Mouse (Mus musculus) c-Kit-positive CD71-positive TER-119-negative erythroid progenitor cells, embryonic 14.5 days (primary cell): Measurements from ENCODE around the gene Mast4.

Source experiments
- DNase-seq: peaks from one replicate; pipeline ENCODE4 v3.0.0-alpha.2; 2013; ENCODE audit warnings: low read depth

The Mast4 gene

DNA sequence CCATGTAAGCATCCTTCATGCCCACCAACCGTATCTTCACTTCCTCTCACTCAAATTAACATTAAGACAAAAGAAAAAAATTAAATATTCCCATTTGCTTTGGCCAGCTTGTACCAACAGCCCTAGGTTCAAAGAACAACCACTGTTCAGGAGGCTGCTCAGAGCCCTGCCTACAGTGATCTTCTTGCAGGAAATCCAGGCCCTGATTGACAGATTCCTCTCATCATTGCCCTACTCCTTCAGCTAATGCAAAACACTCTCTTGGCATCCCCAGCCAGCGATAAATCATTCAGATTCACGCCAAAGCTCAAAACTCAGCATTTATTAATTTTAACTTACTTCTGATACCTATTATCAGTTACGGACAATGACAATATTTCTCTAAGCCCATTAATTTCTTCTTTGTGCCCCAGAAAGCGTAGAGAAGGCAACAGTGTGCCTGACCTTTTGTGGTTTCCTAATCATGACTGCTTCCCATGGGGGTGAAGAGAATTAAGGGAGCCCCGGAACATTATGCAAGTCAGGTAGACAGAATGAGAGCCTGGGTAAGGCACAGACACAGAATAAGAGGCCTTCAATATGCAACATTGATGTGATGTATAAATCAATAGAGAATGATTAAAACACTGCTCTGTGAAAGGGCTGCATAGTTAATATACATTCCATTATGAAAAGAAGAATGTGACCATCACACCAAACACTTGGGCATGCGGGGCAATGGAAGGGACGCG lies 135.9 kb downstream of the Mast4 start:
- no peak for DNase-seq

GRCm38 (mm10) chr13:103196307-103196706 lies 138.0 kb downstream of the Mast4 start:
- DNase-seq: no peak

DNA sequence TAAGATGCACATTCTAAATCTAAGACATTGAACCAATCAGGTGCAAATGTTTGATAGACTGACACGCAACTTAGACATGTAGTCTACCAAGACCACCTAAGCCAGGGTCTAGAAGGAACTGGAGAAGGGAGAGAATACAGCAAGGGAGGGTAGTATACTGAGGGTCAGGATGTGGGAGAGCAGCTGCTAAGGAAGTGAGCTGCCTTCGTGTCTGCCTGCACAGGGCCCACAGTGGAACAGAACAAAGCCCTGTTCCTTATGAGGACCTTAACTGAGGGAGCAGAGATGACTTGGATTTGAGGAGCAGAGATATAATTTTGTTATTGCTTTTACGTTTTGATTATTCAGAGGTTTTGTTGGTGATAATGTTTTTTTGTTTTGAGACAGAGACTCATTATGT lies 138.4 kb downstream of the Mast4 start:
- no peak for DNase-seq

GRCm38 (mm10) chr13:103183566-103183965 lies 150.7 kb downstream of the Mast4 start:
- DNase-seq: no peak

GRCm38 (mm10) chr13:103181836-103182235 lies 152.5 kb downstream of the Mast4 start:
- no peak for DNase-seq

DNA sequence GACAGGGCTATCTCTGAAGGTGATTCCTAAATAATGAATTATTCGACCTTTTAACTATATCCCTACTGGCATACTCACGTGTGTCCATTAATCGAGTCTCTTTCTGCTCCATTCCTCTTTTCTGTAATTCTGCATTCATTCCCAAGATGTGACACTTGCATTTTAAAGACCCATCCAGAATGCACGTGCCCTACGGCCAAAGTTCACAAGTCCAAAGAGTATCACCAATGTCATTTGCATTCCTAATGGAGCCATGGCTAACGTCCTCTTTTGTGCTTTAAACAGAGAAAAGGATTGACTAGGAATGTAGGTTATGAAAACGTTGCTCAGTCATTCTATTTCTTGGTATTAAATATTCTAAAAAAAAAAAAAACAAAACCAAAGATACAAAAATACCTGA lies 157.4 kb downstream of the Mast4 start:
- DNase-seq: no peak

DNA sequence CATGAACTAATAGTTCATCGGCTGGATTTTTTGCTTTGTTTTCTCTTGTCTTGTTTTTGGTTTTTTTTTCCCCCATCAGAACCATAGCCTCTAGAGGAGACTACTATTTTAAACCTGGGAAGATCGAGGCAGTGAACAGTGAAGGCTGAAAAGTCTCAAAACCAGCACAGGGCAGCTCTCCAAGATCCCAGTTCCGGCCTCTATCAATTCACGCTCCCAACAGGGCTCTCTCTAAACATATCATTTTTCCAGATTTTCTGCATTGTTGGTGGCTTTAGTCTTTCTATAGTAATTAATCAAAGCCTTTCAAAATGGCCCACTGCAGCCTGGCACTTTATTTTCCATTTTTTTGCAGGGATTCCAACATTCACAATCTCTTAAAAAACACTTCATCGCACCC lies 159.9 kb downstream of the Mast4 start:
- no peak for DNase-seq

DNA sequence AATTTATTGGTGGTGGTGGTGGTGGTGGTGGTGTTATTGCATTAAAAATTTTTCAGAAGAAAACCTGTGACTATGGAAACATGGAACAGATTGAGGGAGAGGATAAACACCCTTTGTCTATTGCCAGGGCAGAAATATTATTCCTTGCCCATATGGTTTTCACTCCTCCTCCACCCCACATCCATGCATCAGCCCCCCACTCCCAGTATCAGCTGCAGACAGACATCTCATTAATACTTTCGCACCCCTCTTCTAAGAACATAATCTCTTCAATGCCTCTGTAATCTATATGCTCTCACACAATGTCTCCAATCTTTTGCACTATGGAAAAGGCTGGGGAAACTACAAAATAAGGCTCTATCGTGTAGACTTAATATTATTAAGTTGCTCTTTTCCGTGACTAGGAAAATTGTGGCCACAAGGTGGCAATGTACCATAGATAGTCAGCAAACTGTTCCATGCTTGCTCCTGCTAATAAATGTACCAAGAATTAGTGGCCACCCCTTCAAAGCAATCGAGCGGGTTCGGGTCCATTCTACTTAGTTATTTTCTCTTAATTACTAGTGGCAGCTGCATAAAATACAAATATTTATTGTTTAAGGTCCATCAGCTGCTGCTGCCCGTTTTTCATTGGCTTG lies 160.6 kb downstream of the Mast4 start:
- DNase-seq: no peak

DNA sequence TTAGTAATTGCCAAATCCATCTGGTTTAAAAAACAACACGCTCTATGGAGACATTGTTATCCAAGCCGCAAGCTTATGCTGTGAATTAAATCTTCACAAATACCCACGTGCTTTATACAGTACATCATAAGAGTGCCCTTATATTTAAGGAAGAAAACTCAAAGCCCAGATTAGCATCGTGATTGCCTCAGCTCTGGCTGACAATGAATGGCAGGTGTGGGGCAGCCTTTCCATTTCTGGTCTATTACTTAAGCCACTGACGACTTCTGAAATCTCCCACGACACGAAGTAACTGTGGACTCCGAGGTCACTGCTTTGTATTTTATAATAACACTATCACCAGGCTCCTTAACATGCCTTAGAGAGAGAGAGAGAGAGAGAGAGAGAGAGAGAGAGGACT lies 182.4 kb downstream of the Mast4 start:
- DNase-seq: no peak

DNA sequence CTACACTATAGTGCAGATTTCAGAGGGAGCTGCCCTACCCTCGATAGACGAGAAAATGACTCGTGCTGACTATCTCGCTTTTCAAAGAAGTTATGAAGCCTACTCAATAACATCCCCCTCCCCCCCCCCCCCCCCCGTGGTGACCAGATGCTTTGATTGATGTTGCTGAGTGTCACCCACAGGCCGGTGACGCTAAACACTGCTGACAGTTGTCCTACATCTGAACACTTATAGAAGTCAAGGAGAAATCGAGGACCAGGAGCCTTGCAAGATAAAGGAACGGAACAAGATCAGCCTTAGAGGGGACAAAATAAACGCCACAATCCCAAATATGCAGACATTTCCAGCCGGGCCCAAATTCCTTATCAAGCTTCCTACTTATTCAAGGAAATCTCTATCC lies 183.1 kb downstream of the Mast4 start:
- DNase-seq: no peak

DNA sequence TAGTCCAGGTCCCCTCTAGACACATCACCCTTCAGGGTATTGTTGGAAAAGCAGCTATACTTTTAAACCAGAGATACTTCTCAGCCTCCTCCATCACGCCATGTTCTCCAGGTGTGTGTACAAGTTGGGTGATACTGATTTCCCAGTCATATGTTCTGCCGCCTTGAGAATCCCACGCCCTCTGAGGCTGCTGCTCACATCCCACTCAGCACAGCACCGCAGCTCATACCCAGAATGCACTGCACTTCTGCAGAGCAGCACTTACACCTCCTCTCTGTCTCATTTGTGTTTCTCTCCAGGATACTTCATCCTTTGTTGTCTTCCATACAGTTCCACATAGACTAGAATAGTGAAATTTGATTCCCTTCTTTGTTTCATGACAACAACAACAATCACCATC lies 183.6 kb downstream of the Mast4 start:
- no peak for DNase-seq

DNA sequence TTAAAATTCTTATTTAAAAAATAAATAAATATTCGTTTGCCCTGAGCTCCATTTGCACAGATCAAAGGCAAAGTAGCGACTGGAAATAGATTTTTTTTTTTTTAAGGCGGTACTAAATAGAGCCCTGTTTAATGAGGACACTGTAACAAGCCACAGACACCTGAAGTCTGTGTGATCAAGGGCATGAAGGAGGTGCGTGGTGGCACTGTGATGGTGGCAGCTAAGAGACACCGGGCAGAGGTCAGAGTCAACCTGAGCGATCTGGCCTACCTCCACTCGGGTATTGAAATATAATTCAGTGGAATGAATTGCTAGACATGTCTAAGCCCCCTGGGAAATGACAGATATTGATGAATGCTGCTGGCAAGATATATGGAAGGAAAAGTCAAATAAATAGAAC lies 184.9 kb downstream of the Mast4 start:
- no peak for DNase-seq

DNA sequence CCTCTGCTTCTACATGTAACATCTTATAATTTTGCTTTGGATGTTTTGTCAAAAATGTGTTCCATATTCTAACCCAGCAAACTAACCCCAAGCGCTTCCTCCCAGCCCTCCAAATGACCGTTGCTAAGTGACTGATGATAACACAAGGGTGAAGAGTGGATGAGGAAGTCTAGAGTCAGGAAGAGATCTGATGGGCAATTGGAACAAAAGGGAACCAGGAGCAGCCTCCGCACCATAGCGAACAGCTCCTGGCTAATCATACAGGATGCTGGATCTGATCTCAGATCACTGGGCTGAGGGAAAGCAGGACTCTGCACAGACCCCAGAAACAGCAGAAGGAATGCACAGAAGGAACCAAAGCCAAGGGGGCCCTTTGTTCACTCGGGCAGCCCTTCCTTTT lies 190.0 kb downstream of the Mast4 start:
- DNase-seq: no peak

DNA sequence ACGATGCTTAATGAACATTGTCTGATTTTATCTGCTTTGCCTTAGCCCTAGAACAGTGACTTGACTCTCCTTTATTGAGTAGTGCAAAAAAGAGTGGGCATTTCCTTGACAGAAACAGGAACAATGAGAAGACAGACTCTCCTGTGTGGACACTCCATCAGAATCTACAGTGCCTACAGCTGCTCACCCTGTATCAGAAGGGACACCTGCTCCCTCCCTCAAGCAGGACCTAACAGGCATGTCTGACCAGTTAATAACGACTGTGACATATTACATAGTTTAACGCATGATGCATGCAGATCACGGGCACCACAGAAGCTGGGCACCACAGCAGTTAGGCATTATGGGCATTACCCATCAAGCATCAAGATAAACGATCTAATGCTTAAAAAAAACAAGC lies 193.0 kb downstream of the Mast4 start:
- no peak for DNase-seq

- no peak for DNase-seq
Observed at GRCm38 (mm10) chr13:103140051-103140450, 194.2 kb downstream of the Mast4 start.

DNA sequence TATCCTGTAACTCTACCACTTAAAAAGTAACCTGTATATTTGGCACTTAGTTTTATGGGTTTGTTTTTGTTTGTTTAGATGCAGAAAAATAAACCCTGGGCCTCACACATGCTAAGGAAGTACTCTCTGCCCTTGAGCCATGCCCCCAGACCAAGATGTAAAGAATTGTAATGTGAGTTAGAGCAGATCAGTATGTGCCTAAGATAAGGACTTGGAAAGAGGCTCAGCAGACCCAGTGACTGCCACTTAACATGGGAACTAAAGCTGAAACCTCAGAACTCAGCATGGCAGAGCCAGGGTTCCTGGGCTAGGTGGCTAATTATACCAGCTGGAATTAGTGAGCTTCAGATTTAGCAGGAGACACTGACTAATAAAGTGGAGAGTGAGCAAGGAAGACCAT lies 196.0 kb downstream of the Mast4 start:
- DNase-seq: no peak

- no peak for DNase-seq
Observed at GRCm38 (mm10) chr13:103135224-103135883, 198.9 kb downstream of the Mast4 start.

DNA sequence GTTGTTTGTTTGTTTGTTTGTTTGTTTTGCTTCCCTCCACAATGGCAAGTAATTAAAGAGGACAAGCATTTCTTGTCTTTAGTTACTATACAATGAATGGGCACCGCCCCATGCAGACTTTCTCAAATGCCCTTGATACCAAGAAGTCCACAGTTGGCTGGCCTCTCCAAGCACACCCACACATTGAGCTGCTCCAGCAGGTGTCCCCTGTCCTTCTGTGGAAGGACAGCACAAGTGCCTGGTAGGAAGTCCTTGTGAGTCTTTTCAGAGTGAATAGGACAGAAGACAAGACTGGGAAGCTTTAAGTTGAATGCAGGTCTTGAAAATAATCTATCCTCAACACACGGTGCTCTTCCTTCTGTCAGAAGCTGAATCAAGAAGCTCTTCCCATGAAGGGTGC lies 202.5 kb downstream of the Mast4 start:
- DNase-seq: no peak

DNA sequence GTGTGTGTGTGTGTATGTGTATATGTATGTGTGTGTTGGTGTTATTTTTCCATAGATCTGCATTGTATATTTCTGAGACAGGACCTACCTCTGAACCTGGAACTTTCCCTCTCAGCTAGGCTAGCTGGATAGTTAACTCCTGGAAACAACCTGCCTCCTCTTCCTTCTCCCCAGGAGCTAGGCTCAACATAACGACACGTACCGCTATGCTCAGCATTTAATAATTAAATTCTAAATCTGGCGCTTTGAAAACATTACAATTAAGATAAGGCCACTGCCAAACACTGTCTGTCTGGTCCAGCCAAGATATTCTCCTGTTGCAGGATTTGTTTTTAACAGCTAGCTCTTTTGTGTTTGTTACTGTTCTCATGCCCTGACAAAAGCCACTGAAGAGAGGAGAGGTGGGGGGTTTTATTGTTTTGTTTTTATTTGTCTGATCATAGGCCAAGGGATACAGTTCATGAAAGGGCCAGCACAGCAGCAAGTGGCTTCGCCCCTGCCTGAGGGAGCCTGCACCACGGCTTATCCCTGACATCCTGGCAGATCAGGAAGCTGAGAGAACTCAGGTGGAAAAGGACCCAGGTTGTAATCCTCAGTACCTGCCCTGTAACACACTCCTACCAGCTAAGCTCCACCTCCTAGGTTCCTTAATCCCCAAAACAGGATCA lies 205.0 kb downstream of the Mast4 start:
- no peak for DNase-seq

GRCm38 (mm10) chr13:103128729-103129128 lies 205.6 kb downstream of the Mast4 start:
- DNase-seq: no peak

DNA sequence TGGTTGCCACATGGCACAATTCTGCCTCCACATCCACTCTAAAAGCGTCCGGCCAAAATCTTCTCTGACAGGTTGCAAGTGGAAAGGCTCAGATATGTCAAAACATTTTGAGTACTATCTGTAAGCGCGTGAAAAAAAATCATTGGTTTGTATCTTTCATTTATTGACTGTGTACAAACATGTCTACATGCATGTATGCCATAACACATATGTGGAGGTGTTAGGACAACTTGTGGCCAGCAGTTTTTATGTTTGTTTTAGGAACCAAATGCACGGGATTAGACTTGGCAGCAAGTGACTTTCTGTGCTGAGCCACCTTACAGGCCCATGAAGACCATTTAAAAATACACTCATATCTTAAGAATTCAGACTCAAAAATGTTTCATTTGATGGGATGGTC lies 206.7 kb downstream of the Mast4 start:
- no peak for DNase-seq

GRCm38 (mm10) chr13:103123716-103124115 lies 210.6 kb downstream of the Mast4 start:
- no peak for DNase-seq
